Mouse (Mus musculus): ENCODE measurements at regions not wholly inside any gene's neighbourhood (a gene's known extent, or its start where the extent isn't known, plus 50 kb on each side); places are given as distances from the start of the nearest gene placed in this dataset.

- H3K4me1 ChIP-seq (ENCODE audit: control insufficient read depth, insufficient read depth, low read length) = peaks cover 12% of the 10 kb centered on the region
- H3K4me3 ChIP-seq (ENCODE audit: insufficient read depth, low read length) = peak overlapping the region; percentile 1
- peak overlapping the region; percentile 74 for H3K27ac ChIP-seq (ENCODE audit: insufficient read depth, low read length)
- TF ChIP-seq CTCF (IDR thresholded peaks at IDR 0.05; ENCODE audit: borderline replicate concordance, insufficient read depth, low read length) = no peak
- TF ChIP-seq POLR2A (IDR thresholded peaks at IDR 0.05; ENCODE audit: low read depth, low read length) = no peak
Measured at GRCm38 (mm10) chr10:66920761-66921684, 174.9 kb upstream of the Jmjd1c start.

DNA sequence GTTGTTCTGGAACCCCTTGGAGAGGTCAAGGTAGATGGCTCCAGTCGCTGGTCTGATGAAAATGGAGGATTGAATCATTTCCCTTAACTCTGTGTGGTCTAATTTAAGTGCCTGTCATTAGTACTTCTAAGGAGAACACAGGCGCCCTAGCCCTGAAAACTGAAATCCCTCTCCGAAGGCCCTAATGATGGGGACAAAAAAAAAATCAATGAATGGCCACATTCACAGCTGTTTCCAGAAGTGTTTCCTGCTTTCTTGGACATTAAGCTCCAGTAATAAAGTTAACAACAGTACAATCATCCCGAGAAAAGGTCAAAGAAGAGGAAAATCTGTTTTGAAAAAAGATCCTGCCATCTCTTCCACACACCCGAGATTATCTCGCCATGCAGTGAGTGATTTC is 174.1 kb upstream of the Jmjd1c start:
- H3K27ac ChIP-seq (ENCODE audit: insufficient read depth, low read length) = no peak overlapping the region
- TF ChIP-seq CTCF (IDR thresholded peaks at IDR 0.05; ENCODE audit: borderline replicate concordance, insufficient read depth, low read length) (no peak), POLR2A (IDR thresholded peaks at IDR 0.05; ENCODE audit: low read depth, low read length) (no peak)
- H3K4me3 ChIP-seq (ENCODE audit: insufficient read depth, low read length) = no peak overlapping the region
- peaks cover 12% of the 10 kb centered on the region for H3K4me1 ChIP-seq (ENCODE audit: control insufficient read depth, insufficient read depth, low read length)

- no peak for TF ChIP-seq CTCF (IDR thresholded peaks at IDR 0.05; ENCODE audit: borderline replicate concordance, insufficient read depth, low read length)
- no peak for TF ChIP-seq POLR2A (IDR thresholded peaks at IDR 0.05; ENCODE audit: low read depth, low read length)
- Histone ChIP-seq H3K27ac (ENCODE audit: insufficient read depth, low read length) (no peak overlapping the region), H3K4me3 (ENCODE audit: insufficient read depth, low read length) (no peak overlapping the region), H3K4me1 (ENCODE audit: control insufficient read depth, insufficient read depth, low read length) (peaks cover 12% of the 10 kb centered on the region)
Measured at GRCm38 (mm10) chr10:66922314-66922713, 173.6 kb upstream of the Jmjd1c start.

DNA sequence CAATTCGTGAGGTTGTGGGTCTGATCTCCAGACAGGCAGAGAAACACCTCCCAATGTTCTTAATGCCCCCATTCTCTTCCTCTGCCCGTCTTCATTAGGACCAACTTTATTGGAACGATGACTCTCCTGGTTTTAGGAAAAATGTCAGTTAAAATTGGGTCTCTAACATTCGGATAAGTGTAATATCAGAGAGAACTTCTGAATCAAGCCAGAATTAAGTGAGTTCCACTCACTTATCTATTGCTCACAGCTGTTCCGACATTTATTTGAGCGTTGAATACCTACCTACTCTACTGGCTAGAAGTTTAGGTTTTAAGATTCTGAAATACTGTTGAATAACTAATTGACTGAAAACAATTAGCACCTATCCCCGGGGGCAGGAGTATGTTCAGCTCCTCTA is 172.0 kb upstream of the Jmjd1c start:
- H3K4me1 ChIP-seq (ENCODE audit: control insufficient read depth, insufficient read depth, low read length) = peaks cover 18% of the 10 kb centered on the region
- TF ChIP-seq POLR2A (IDR thresholded peaks at IDR 0.05; ENCODE audit: low read depth, low read length) = no peak
- TF ChIP-seq CTCF (IDR thresholded peaks at IDR 0.05; ENCODE audit: borderline replicate concordance, insufficient read depth, low read length) = no peak
- no peak overlapping the region for H3K27ac ChIP-seq (ENCODE audit: insufficient read depth, low read length)
- no peak overlapping the region for H3K4me3 ChIP-seq (ENCODE audit: insufficient read depth, low read length)

DNA sequence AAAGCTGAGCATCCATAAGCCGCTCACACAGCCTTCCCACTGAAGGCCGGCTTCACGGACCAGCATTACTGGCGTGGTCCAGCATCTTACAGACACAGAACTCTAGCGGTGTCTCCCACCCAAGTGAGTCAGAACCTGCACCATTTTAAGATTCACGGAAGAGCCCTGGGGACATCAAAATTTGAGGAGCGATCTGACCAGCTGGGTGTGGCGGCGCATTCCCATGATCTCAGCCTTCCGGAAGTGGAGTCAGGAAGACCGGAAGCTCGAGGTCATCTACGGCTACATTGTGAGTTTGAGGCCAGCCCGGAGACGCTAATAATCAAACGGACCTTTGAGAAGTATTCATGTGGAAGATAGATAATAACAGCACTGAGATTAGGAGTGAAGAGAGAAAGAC is 171.5 kb upstream of the Jmjd1c start:
- Histone ChIP-seq H3K4me1 (ENCODE audit: control insufficient read depth, insufficient read depth, low read length) (peaks cover 18% of the 10 kb centered on the region), H3K27ac (ENCODE audit: insufficient read depth, low read length) (no peak overlapping the region), H3K4me3 (ENCODE audit: insufficient read depth, low read length) (no peak overlapping the region)
- TF ChIP-seq POLR2A (IDR thresholded peaks at IDR 0.05; ENCODE audit: low read depth, low read length) = no peak
- no peak for TF ChIP-seq CTCF (IDR thresholded peaks at IDR 0.05; ENCODE audit: borderline replicate concordance, insufficient read depth, low read length)

- peaks cover 15% of the 10 kb centered on the region for H3K4me1 ChIP-seq (ENCODE audit: control insufficient read depth, insufficient read depth, low read length)
- TF ChIP-seq POLR2A (IDR thresholded peaks at IDR 0.05; ENCODE audit: low read depth, low read length) (no peak), CTCF (IDR thresholded peaks at IDR 0.05; ENCODE audit: borderline replicate concordance, insufficient read depth, low read length) (no peak)
- H3K4me3 ChIP-seq (ENCODE audit: insufficient read depth, low read length) = no peak overlapping the region
- no peak overlapping the region for H3K27ac ChIP-seq (ENCODE audit: insufficient read depth, low read length)
Measured at GRCm38 (mm10) chr10:66925553-66926127, 170.3 kb upstream of the Jmjd1c start.

- Histone ChIP-seq H3K4me3 (ENCODE audit: insufficient read depth, low read length) (no peak overlapping the region), H3K4me1 (ENCODE audit: control insufficient read depth, insufficient read depth, low read length) (peaks cover 6% of the 10 kb centered on the region), H3K27ac (ENCODE audit: insufficient read depth, low read length) (no peak overlapping the region)
- TF ChIP-seq CTCF (IDR thresholded peaks at IDR 0.05; ENCODE audit: borderline replicate concordance, insufficient read depth, low read length) (no peak), POLR2A (IDR thresholded peaks at IDR 0.05; ENCODE audit: low read depth, low read length) (no peak)
Measured at GRCm38 (mm10) chr10:66927651-66928050, 168.3 kb upstream of the Jmjd1c start.

DNA sequence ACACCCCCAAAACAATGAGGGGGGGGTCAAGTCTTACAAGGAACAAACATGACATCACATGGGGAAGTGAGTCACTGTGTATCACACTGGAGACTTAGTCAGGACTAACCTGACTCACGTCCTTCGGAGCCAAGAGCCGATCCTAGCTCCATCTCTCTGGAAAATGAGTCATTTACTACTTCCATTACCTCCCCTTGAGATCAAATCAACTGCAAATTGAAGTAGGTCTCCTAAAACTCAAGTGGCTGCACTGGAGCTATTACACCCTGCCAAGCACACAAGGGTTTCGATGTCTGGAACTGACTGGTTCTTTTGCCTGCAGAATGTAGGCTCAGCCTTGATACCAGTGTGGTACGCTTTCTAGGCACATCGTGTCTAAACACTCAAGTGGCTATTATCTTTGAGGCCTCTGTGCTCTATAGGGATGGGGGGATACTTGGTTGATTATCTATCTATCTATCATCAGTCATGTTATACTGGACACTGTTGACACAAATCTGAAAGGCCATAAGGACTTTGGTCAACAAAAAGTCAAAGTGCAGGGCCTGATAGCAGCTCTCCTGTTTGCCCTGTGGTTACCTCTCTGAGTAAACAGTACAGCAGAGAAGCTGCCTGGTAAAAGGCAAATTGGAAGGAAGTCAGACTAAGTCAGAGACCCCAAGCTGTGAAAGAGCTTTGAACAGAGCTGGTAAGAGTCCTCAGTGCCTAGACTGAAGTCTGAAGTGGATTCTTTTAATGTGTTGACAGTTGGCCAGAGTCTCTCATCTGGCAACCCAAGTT is 167.5 kb upstream of the Jmjd1c start:
- TF ChIP-seq CTCF (IDR thresholded peaks at IDR 0.05; ENCODE audit: borderline replicate concordance, insufficient read depth, low read length) (no peak), POLR2A (IDR thresholded peaks at IDR 0.05; ENCODE audit: low read depth, low read length) (no peak)
- peaks cover 6% of the 10 kb centered on the region for H3K4me1 ChIP-seq (ENCODE audit: control insufficient read depth, insufficient read depth, low read length)
- H3K4me3 ChIP-seq (ENCODE audit: insufficient read depth, low read length) = no peak overlapping the region
- no peak overlapping the region for H3K27ac ChIP-seq (ENCODE audit: insufficient read depth, low read length)

- Histone ChIP-seq H3K4me1 (ENCODE audit: control insufficient read depth, insufficient read depth, low read length) (peaks cover 6% of the 10 kb centered on the region), H3K27ac (ENCODE audit: insufficient read depth, low read length) (no peak overlapping the region), H3K4me3 (ENCODE audit: insufficient read depth, low read length) (no peak overlapping the region)
- no peak for TF ChIP-seq CTCF (IDR thresholded peaks at IDR 0.05; ENCODE audit: borderline replicate concordance, insufficient read depth, low read length)
- TF ChIP-seq POLR2A (IDR thresholded peaks at IDR 0.05; ENCODE audit: low read depth, low read length) = no peak
Measured at GRCm38 (mm10) chr10:66930563-66930962, 165.4 kb upstream of the Jmjd1c start.
